Mouse (Mus musculus) MEL (cell line): Measurements from ENCODE around the gene Cyp1a2. TPM values are rescaled to one million over a fixed set of nuclear protein-coding genes. Genes with fewer than 3 reads are reported as not detected.

Experiments
- DNase-seq: peaks from one replicate; pipeline ENCODE4 v3.0.0; 2011; ENCODE audit warnings: low read depth, low spot score
- H3K27ac ChIP-seq: 2 replicates; pipeline ENCODE4 v1.5.1; 2012; ENCODE audit warnings: low read depth, mild to moderate bottlenecking, control low read depth, low read length, moderate library complexity; ENCODE audit not compliant: control insufficient read depth
- H3K27me3 ChIP-seq, 2 experiments: fragments of 150-350 bp in 1 of 2; sonication (generic) in 1 of 2; 2 replicates each; pipeline ENCODE4 v1.6.1; 2012; ENCODE audit warnings: low read length in 2 of 2, mild to moderate bottlenecking in 2 of 2, improper control_type of control experiment in 1 of 2, moderate library complexity in 1 of 2; ENCODE audit not compliant: insufficient read depth in 2 of 2, control insufficient read depth in 1 of 2
- H3K36me3 ChIP-seq, 2 experiments: 2 replicates each; pipeline ENCODE4 v1.6.1; 2012 to 2014; ENCODE audit warnings: low read length in 2 of 2, improper control_type of control experiment in 1 of 2, inconsistent platforms in 1 of 2, mild to moderate bottlenecking in 1 of 2; ENCODE audit not compliant: insufficient read depth in 2 of 2, control insufficient read depth in 1 of 2
- H3K4me1 ChIP-seq, 2 experiments: fragments of 150-350 bp in 1 of 2; sonication (generic) in 1 of 2; 2 replicates each; pipeline ENCODE4 v1.6.1; 2012; ENCODE audit warnings: low read length in 2 of 2, improper control_type of control experiment in 1 of 2, mild to moderate bottlenecking in 1 of 2; ENCODE audit not compliant: insufficient read depth in 2 of 2, control insufficient read depth in 1 of 2
- H3K4me3 ChIP-seq, 2 experiments: fragments of 150-350 bp in 1 of 2; sonication (generic) in 1 of 2; 2 replicates each; pipeline ENCODE4 v1.5.1; 2012; ENCODE audit warnings: low read depth in 2 of 2, low read length in 2 of 2, mild to moderate bottlenecking in 2 of 2, moderate library complexity in 2 of 2, control low read depth in 1 of 2, improper control_type of control experiment in 1 of 2; ENCODE audit not compliant: control insufficient read depth in 1 of 2, insufficient read depth in 1 of 2
- H3K79me2 ChIP-seq: 2 replicates; pipeline ENCODE4 v1.6.1; 2012; ENCODE audit warnings: mild to moderate bottlenecking, low read length, moderate library complexity; ENCODE audit not compliant: control insufficient read depth, poor library complexity, insufficient read depth
- H3K9ac ChIP-seq: 2 replicates; pipeline ENCODE4 v1.6.1; 2012; ENCODE audit warnings: low read depth, mild to moderate bottlenecking, control low read depth, low read length, moderate library complexity; ENCODE audit not compliant: control insufficient read depth, poor library complexity, severe bottlenecking
- H3K9me3 ChIP-seq: fragments of 150-350 bp; sonication (generic); replicated peaks from 2 replicates; pipeline ENCODE4 v1.6.1; 2012; ENCODE audit warnings: mild to moderate bottlenecking, low read length, improper control_type of control experiment, moderate library complexity; ENCODE audit not compliant: insufficient read depth
- CHD2 ChIP-seq: IDR thresholded peaks from 2 replicates; pipeline ENCODE4 v1.6.1; 2011; ENCODE audit warnings: low read length, improper control_type of control experiment
- CTCF ChIP-seq, 3 experiments: IDR thresholded peaks in 2 of 3; conservative IDR thresholded peaks in 1 of 3; 2 replicates each; pipeline ENCODE4 v1.5.1; 2011 to 2012; ENCODE audit warnings: low read length in 3 of 3, low read depth in 2 of 3, mild to moderate bottlenecking in 2 of 3, improper control_type of control experiment in 1 of 3, inconsistent platforms in 1 of 3, mixed read lengths in 1 of 3, moderate library complexity in 1 of 3; ENCODE audit not compliant: control insufficient read depth in 1 of 3, insufficient read depth in 1 of 3, poor library complexity in 1 of 3, severe bottlenecking in 1 of 3
- ELF1 ChIP-seq: IDR thresholded peaks from 2 replicates; pipeline ENCODE4 v1.6.1; 2014; ENCODE audit warnings: low read depth, mild to moderate bottlenecking, inconsistent platforms, low read length, improper control_type of control experiment, moderate library complexity
- ETS1 ChIP-seq: IDR thresholded peaks from 2 replicates; pipeline ENCODE4 v1.6.1; 2012; ENCODE audit warnings: low read depth, mild to moderate bottlenecking, inconsistent platforms, low read length, improper control_type of control experiment, moderate library complexity
- GABPA ChIP-seq: IDR thresholded peaks from 2 replicates; pipeline ENCODE4 v1.6.1; 2012; ENCODE audit warnings: low read depth, mild to moderate bottlenecking, inconsistent platforms, low read length, improper control_type of control experiment, moderate library complexity
- GATA1 ChIP-seq: IDR thresholded peaks from 2 replicates; pipeline ENCODE4 v1.6.1; 2011; ENCODE audit warnings: low read depth, low read length, improper control_type of control experiment
- HCFC1 ChIP-seq: IDR thresholded peaks from 2 replicates; pipeline ENCODE4 v1.6.1; 2012; ENCODE audit warnings: low read depth, mild to moderate bottlenecking, inconsistent platforms, low read length, improper control_type of control experiment, moderate library complexity
- JUND ChIP-seq: IDR thresholded peaks from 2 replicates; pipeline ENCODE4 v1.6.1; 2011; ENCODE audit warnings: low read depth, mild to moderate bottlenecking, improper control_type of control experiment, low read length
- KAT2A ChIP-seq: conservative IDR thresholded peaks from 2 replicates; pipeline ENCODE4 v1.6.1; 2012; ENCODE audit warnings: low read depth, low read length, improper control_type of control experiment, inconsistent platforms
- MAZ ChIP-seq: IDR thresholded peaks from 2 replicates; pipeline ENCODE4 v1.6.1; 2012; ENCODE audit warnings: low read depth, mild to moderate bottlenecking, inconsistent platforms, low read length, improper control_type of control experiment
- MXI1 ChIP-seq: IDR thresholded peaks from 2 replicates; pipeline ENCODE4 v1.6.1; 2011; ENCODE audit warnings: mild to moderate bottlenecking, low read depth, low read length, improper control_type of control experiment
- MYC ChIP-seq: IDR thresholded peaks from 2 replicates; pipeline ENCODE4 v1.6.1; 2011; ENCODE audit warnings: low read depth, mild to moderate bottlenecking, low read length, improper control_type of control experiment, moderate library complexity
- NRF1 ChIP-seq: IDR thresholded peaks from 2 replicates; pipeline ENCODE4 v1.6.1; 2014; ENCODE audit warnings: low read depth, mild to moderate bottlenecking, inconsistent platforms, low read length, improper control_type of control experiment, moderate library complexity; ENCODE audit not compliant: poor library complexity, insufficient read depth, severe bottlenecking
- POLR2AphosphoS2 ChIP-seq: IDR thresholded peaks from 2 replicates; pipeline ENCODE4 v1.6.1; 2011; ENCODE audit warnings: low read length, improper control_type of control experiment
- RCOR1 ChIP-seq: IDR thresholded peaks from 2 replicates; pipeline ENCODE4 v1.6.1; 2012; ENCODE audit warnings: low read depth, mild to moderate bottlenecking, inconsistent platforms, low read length, improper control_type of control experiment
- SMC3 ChIP-seq: IDR thresholded peaks from 2 replicates; pipeline ENCODE4 v1.6.1; 2011; ENCODE audit warnings: low read depth, low read length, improper control_type of control experiment
- UBTF ChIP-seq: IDR thresholded peaks from 2 replicates; pipeline ENCODE4 v1.6.1; 2012; ENCODE audit warnings: low read depth, mild to moderate bottlenecking, inconsistent platforms, low read length, improper control_type of control experiment, moderate library complexity, borderline replicate concordance; ENCODE audit not compliant: insufficient read depth
- USF2 ChIP-seq, 2 experiments: IDR thresholded peaks; 2 replicates each; pipeline ENCODE4 v1.6.1; 2011 to 2012; ENCODE audit warnings: improper control_type of control experiment in 2 of 2, low read length in 2 of 2, borderline replicate concordance in 1 of 2, inconsistent platforms in 1 of 2, low read depth in 1 of 2, mild to moderate bottlenecking in 1 of 2; ENCODE audit not compliant: insufficient read depth in 1 of 2
- ZC3H11A ChIP-seq: IDR thresholded peaks from 2 replicates; pipeline ENCODE4 v1.6.1; 2012; ENCODE audit warnings: low read depth, mild to moderate bottlenecking, inconsistent platforms, low read length, improper control_type of control experiment
- ZMIZ1 ChIP-seq: IDR thresholded peaks from 2 replicates; pipeline ENCODE4 v1.6.1; 2012; ENCODE audit warnings: low read depth, mild to moderate bottlenecking, inconsistent platforms, low read length, improper control_type of control experiment, moderate library complexity
- polyA plus RNA-seq, 2 experiments: library from polyadenylated mRNA; stranded (reverse) in 1 of 2; unstranded in 1 of 2; fragments of >175 nt in 1 of 2; fragments of >200 nt in 1 of 2; gene quantifications; 2 replicates each; pipeline versions ENCODE4 v1.2.1 to v1.2.4; 2012; ENCODE audit warnings: low replicate concordance in 2 of 2, low read depth in 1 of 2; ENCODE audit not compliant: insufficient read length in 2 of 2, insufficient read depth in 1 of 2, missing spikeins in 1 of 2
- total RNA-seq: library from RNA; depleted of rRNA; stranded (reverse); fragments of 300-350 nt; gene quantifications from 2 replicates; pipeline ENCODE4 v1.2.3, GENCODE M21; 2012

The Cyp1a2 gene
- total and polyA plus RNA-seq, 3 experiments = not detected

- H3K27me3 ChIP-seq = peaks cover 0 to 6% of the 10 kb centered on the region in 2 experiments; a peak in 2 of 4 replicates
- H3K79me2 ChIP-seq = no peaks in the 10 kb centered on the region
- no peak overlapping the region for H3K27ac ChIP-seq
- DNase-seq = no peak
- H3K36me3 ChIP-seq = no peaks in the 10 kb centered on the region
- no peaks in the 10 kb centered on the region for H3K4me1 ChIP-seq
- H3K4me3 ChIP-seq = no peak overlapping the region
- no peaks in the 10 kb centered on the region for H3K9me3 ChIP-seq
- H3K9ac ChIP-seq = no peak overlapping the region
- TF ChIP-seq POLR2AphosphoS2 = no peak
- no peak for TF ChIP-seq MYC
- no peak for TF ChIP-seq CTCF (IDR thresholded peaks at IDR 0.05 in 2 of 3, conservative IDR thresholded peaks at IDR 0.05 in 1 of 3; ENCODE audit: control insufficient read depth in 1 of 3, insufficient read depth in 1 of 3, low read depth in 2 of 3, low read length in 3 of 3, poor library complexity in 1 of 3, severe bottlenecking in 1 of 3)
- TF ChIP-seq ZC3H11A = no peak
- no peak for TF ChIP-seq RCOR1
- no peak for TF ChIP-seq CHD2
- no peak for TF ChIP-seq ELF1
- TF ChIP-seq UBTF = no peak
- no peak for TF ChIP-seq NRF1
Observed at GRCm38 (mm10) chr9:57671500-57671899, 12.0 kb downstream of the Cyp1a2 start.

GRCm38 (mm10) chr9:57671037-57671436, 12.5 kb downstream of the Cyp1a2 start:
- H3K4me3 ChIP-seq = no peak overlapping the region
- no peak for DNase-seq
- no peaks in the 10 kb centered on the region for H3K36me3 ChIP-seq
- no peak overlapping the region for H3K9ac ChIP-seq
- no peak for TF ChIP-seq USF2 (IDR thresholded peaks at IDR 0.05; ENCODE audit: borderline replicate concordance in 1 of 2, insufficient read depth in 1 of 2, low read depth in 1 of 2, low read length in 2 of 2)
- no peak for TF ChIP-seq GATA1
- TF ChIP-seq RCOR1 = no peak
- TF ChIP-seq MXI1 = no peak
- TF ChIP-seq ZC3H11A = no peak
- TF ChIP-seq ETS1 = no peak
- no peak for TF ChIP-seq ZMIZ1
- no peak for TF ChIP-seq MAZ
- no peak for TF ChIP-seq GABPA
- TF ChIP-seq JUND = no peak
- TF ChIP-seq KAT2A = no peak
- no peak for TF ChIP-seq ELF1
- TF ChIP-seq NRF1 = no peak
- TF ChIP-seq SMC3 = no peak
- no peak for TF ChIP-seq HCFC1
- no peaks in the 10 kb centered on the region for H3K79me2 ChIP-seq
- peaks cover 0 to 6% of the 10 kb centered on the region in 2 experiments; a peak in 2 of 4 replicates for H3K27me3 ChIP-seq
- no peaks in the 10 kb centered on the region for H3K4me1 ChIP-seq
- no peaks in the 10 kb centered on the region for H3K9me3 ChIP-seq
- no peak overlapping the region for H3K27ac ChIP-seq
